Mouse (Mus musculus) embryonic facial prominence, embryonic 13.5 days (tissue): ENCODE results near the gene Cdh12. TPM values are rescaled to one million over a fixed set of nuclear protein-coding genes. Genes with fewer than 3 reads are reported as not detected.

ENCODE experiments used
- ATAC-seq: fragments of 200-750 bp; cut with Nextera tagmentation; 2 replicates; pipeline ENCODE4 v1.8.0; 2017; ENCODE audit warnings: low read depth; ENCODE audit not compliant: insufficient number of reproducible peaks, insufficient read depth, low FRiP score, low TSS enrichment
- H3K27ac ChIP-seq: fragments of 300-500 bp; sonication (generic); 2 replicates; pipeline ENCODE4 v1.5.1; 2015; ENCODE audit warnings: moderate library complexity, mild to moderate bottlenecking, inconsistent platforms
- H3K27me3 ChIP-seq: fragments of 300-500 bp; sonication (generic); 2 replicates; pipeline ENCODE4 v1.6.1; 2015; ENCODE audit warnings: mild to moderate bottlenecking, inconsistent platforms
- H3K36me3 ChIP-seq: fragments of 300-500 bp; sonication (generic); 2 replicates; pipeline ENCODE4 v1.6.1; 2015; ENCODE audit warnings: mild to moderate bottlenecking, inconsistent platforms
- H3K4me1 ChIP-seq: fragments of 300-500 bp; sonication (generic); 2 replicates; pipeline ENCODE4 v1.6.1; 2015; ENCODE audit warnings: inconsistent platforms
- H3K4me2 ChIP-seq: fragments of 300-500 bp; sonication (generic); 2 replicates; pipeline ENCODE4 v1.6.1; 2015; ENCODE audit warnings: moderate library complexity, mild to moderate bottlenecking, inconsistent platforms
- H3K4me3 ChIP-seq: fragments of 300-500 bp; sonication (generic); 2 replicates; pipeline ENCODE4 v1.5.1; 2015; ENCODE audit warnings: mild to moderate bottlenecking, inconsistent platforms
- H3K9ac ChIP-seq: fragments of 300-500 bp; sonication (generic); 2 replicates; pipeline ENCODE4 v1.6.1; 2015; ENCODE audit warnings: mild to moderate bottlenecking, inconsistent platforms
- H3K9me3 ChIP-seq: fragments of 300-500 bp; sonication (generic); 2 replicates; pipeline ENCODE4 v1.6.1; 2016; ENCODE audit warnings: inconsistent platforms
- WGBS: fragments of 180-500 bp; shearing (Covaris S2); methylation state at CpG from one replicate; pipeline ENCODE4 v1.1.7; 2015; ENCODE audit warnings: mixed read lengths; 5-methylcytosine and 5-hydroxymethylcytosine counted together
- polyA plus RNA-seq: library from polyadenylated mRNA; unstranded; fragments of >200 nt; fragmentation: Nextera tagmentation; extraction: Ambion mirVana; gene quantifications from 2 replicates; pipeline ENCODE4 v1.2.1, GENCODE M21; 2015

Cdh12 gene
- polyA plus RNA-seq, 1 experiment from 2014 or later, result 0.98 TPM

DNA sequence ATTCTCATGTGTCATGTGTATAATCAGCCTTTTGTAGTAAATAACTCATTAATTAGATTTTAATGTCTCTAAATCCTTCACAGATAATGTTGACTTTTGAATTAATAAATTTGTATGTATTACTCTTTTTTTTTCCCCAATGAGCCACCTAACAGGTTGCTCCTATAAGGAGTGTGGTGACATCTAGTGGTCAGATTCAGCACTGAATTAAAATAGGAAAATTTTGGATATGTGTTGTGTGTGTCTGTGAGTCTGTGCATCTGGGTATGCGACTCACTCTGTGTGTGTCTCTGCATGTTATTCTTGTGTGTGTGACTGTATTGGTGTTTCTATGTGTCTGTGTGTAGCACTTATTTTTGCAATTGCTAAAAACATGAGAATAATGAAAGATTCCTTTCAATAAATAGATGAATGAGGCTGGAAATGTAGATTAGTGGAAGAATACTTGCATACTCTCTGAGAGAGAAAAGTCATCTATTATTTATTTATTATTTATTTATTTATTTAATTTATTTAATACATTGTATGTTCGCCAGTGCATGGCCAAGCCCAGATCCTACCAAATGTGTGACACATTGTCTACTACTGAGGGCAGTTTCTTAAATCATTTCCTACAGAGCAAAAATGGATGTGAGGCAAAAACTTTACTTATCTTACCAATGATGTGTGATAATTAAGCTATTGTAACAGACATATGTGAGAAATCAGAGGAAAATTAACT is 958.4 kb downstream of the Cdh12 start:
- H3K4me1 ChIP-seq, result no peaks in the 10 kb centered on the region
- H3K27me3 ChIP-seq, result no peaks in the 10 kb centered on the region
- no peak overlapping the region for H3K4me3 ChIP-seq
- no peak overlapping the region for H3K27ac ChIP-seq
- H3K9me3 ChIP-seq, result no peaks in the 10 kb centered on the region
- ATAC-seq, result no peak
- no peak overlapping the region for H3K9ac ChIP-seq
- H3K36me3 ChIP-seq, result no peaks in the 10 kb centered on the region
- 61% methylated on average over 2 of the region's 2 CpGs for WGBS
- no peak overlapping the region for H3K4me2 ChIP-seq

DNA sequence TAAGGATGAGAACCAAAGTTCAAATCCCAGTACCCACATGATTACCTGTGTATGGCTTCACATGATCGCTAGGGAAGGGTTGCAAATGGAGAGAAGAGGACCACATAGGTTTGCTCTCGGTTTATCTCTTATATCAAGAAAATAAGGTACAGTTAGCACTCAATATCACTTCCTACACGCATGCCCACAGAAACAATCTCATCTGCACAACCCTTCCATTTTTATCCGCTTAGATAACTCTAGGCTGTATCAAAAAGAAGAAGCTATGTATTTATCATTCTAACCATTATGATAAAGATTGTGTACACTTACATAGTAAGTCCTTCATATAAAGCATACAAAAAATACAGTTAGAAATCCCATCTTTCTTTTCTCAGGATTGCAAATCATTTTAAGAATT is 988.3 kb downstream of the Cdh12 start:
- no peak overlapping the region for H3K4me2 ChIP-seq
- no peak overlapping the region for H3K27ac ChIP-seq
- no peak for ATAC-seq
- no peak overlapping the region for H3K4me3 ChIP-seq
- no peak overlapping the region for H3K9ac ChIP-seq
- 87% methylated on average over 4 of the region's 4 CpGs for WGBS
- H3K36me3 ChIP-seq, result no peaks in the 10 kb centered on the region
- no peaks in the 10 kb centered on the region for H3K27me3 ChIP-seq
- H3K4me1 ChIP-seq, result no peaks in the 10 kb centered on the region
- H3K9me3 ChIP-seq, result no peaks in the 10 kb centered on the region

DNA sequence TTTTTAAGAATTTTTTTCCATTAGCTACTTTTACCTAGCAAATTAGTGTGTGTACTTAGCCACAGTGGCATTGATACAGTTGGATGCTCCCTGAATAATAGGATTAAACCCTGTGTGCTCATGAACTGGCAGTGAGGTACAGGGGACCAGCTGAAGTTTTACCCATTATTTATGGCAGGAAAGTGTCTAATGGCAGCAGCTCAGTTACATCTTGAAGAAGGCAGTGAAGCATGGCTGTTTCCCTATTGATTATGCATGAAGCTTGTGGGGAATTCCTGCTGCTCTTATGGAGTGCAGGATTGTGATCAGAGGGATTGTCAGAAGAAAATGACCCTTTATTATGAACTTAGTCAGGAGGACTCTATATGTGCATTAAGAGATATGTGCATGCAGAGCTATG is 988.9 kb downstream of the Cdh12 start:
- no peaks in the 10 kb centered on the region for H3K27me3 ChIP-seq
- no peak overlapping the region for H3K27ac ChIP-seq
- ATAC-seq, result no peak
- no peak overlapping the region for H3K4me3 ChIP-seq
- no peak overlapping the region for H3K4me2 ChIP-seq
- H3K9ac ChIP-seq, result no peak overlapping the region
- H3K9me3 ChIP-seq, result no peaks in the 10 kb centered on the region
- no peaks in the 10 kb centered on the region for H3K36me3 ChIP-seq
- no peaks in the 10 kb centered on the region for H3K4me1 ChIP-seq

DNA sequence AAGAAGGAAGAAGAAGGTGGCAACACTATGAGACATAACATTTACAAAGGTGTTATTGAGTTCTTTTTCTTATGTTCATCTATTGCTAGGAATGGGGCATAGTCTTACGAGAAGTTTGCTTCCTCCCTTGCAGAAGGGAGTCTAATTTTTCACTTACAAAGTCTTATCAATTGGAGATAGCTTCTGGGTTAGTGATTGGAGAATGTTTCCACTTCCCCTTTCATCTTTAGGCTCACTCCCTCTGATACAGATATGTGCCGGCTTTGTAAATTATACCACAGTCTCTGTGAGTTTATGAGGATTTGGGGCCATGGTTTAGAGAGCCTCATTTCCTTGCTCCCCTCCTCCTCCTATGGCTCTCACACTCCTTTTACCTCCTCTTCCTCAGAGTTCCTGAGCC is 1009.0 kb downstream of the Cdh12 start:
- no peak for ATAC-seq
- H3K4me1 ChIP-seq, result no peaks in the 10 kb centered on the region
- H3K4me2 ChIP-seq, result no peak overlapping the region
- H3K4me3 ChIP-seq, result no peak overlapping the region
- H3K9ac ChIP-seq, result no peak overlapping the region
- WGBS, result 72% methylated on average over 2 of the region's 2 CpGs
- no peak overlapping the region for H3K27ac ChIP-seq
- H3K9me3 ChIP-seq, result no peaks in the 10 kb centered on the region
- no peaks in the 10 kb centered on the region for H3K36me3 ChIP-seq
- H3K27me3 ChIP-seq, result no peaks in the 10 kb centered on the region

DNA sequence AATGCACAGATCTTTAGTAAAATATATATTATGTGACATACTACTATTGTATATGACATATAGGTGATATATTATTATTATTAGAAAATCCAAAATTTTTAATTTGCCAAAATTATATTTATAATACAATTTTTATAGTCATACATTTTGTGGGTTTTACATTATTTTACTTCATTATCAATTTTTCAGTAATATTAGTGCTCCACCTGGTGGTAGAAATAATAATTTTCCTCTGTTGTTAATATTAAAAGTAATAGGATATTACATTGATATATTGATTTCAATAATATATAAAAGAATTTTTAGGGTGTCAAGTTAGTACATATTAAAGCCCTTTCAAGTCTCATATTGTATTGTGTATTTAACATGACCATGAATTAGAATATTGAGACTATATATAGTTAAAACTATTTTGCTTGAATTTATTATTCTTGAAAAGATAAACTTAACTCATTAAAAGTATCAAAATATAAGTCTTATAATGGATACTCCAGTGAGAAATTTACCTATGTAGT is 1070.3 kb downstream of the Cdh12 start:
- Histone ChIP-seq H3K4me1 (no peaks in the 10 kb centered on the region), H3K4me3 (no peak overlapping the region), H3K9ac (no peak overlapping the region), H3K27ac (no peak overlapping the region), H3K27me3 (no peaks in the 10 kb centered on the region), H3K9me3 (no peaks in the 10 kb centered on the region), H3K36me3 (no peaks in the 10 kb centered on the region), H3K4me2 (no peak overlapping the region)
- ATAC-seq, result no peak

DNA sequence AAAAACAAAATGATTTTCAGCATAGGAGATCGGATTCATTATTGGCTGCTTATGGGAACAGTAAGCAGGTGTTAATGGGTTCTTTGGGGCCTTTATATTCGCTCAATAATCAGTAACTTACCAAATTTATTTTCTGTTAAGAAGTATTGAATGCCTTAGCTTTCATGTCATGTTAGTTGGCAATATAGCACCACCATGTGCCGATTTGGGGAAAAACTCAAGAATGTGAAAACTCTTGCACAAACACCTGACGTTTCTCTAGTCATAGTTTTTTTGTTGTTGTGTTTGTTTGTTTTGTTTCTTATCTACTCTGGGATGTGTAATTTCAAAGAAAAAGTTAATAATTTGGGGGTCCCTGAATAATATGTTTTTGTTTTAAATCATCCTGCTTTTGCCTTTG is 1081.7 kb downstream of the Cdh12 start:
- no peaks in the 10 kb centered on the region for H3K4me1 ChIP-seq
- no peaks in the 10 kb centered on the region for H3K36me3 ChIP-seq
- 61% methylated on average over 4 of the region's 4 CpGs for WGBS
- H3K9me3 ChIP-seq, result no peaks in the 10 kb centered on the region
- H3K4me2 ChIP-seq, result no peak overlapping the region
- H3K27ac ChIP-seq, result no peak overlapping the region
- H3K9ac ChIP-seq, result no peak overlapping the region
- no peaks in the 10 kb centered on the region for H3K27me3 ChIP-seq
- H3K4me3 ChIP-seq, result no peak overlapping the region
- ATAC-seq, result no peak

DNA sequence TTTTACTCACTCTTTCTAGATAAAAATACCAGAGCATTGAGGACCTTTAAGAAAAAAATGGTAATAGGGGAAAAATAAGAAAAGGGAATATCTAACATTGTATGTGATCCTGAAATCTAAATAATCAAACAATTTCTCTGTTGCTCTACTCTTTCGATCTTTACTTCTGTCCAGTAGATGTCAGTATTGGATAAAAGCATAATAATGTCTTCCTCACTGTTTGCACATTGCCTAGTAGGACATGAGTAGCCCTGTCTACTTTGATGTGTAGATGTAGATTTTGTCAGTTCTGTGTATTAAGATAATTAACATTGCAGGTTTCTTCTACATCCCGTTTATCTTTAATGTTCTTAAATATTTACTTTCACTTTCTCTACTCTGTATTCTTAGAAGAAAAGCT is 1087.8 kb downstream of the Cdh12 start:
- 49% methylated on average over 2 of the region's 2 CpGs for WGBS
- no peak overlapping the region for H3K4me3 ChIP-seq
- ATAC-seq, result no peak

DNA sequence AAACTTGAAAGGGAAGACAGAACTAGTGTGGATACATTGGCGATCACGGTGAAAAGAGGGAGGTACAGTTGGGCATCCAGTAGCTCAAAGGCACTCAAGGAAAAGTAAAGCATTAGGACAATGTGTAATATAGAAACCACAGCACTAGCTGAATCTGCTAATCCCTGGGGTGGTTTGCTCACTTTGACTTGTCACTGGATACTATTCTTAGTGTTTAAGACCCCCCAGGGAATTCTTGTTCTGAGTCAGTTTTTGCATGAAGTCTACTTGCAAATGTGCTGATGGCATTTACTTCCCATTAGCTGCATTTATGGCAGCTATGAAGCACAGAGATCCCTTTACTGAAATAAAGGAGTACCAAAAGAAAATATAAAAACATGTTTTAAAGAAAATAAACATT is 1095.7 kb downstream of the Cdh12 start:
- H3K27me3 ChIP-seq, result no peaks in the 10 kb centered on the region

More for the DNA sequence above, 1087.8 kb downstream of the Cdh12 start:
- no peaks in the 10 kb centered on the region for H3K27me3 ChIP-seq
- H3K27ac ChIP-seq, result no peak overlapping the region
- H3K4me2 ChIP-seq, result no peak overlapping the region
- H3K9me3 ChIP-seq, result no peaks in the 10 kb centered on the region
- no peaks in the 10 kb centered on the region for H3K4me1 ChIP-seq
- no peaks in the 10 kb centered on the region for H3K36me3 ChIP-seq
- H3K9ac ChIP-seq, result no peak overlapping the region

DNA sequence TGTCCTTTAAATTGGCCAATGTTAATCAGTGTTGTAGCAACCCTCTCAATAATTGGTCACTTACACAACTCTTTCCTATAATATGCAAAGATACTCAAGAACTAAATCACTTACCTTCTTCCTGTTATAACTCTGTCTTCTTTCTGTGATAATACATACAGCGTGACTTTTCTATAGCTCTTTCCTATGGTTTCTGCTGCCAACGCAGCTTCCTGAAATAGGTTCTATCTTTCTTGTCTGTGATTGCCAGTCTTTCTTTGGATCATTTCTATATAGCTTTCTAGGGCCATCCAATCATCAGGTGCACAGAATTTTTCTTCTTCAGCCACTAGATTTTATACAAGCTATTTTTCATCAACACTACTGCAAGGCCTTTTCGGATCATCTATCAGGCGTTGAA is 1106.9 kb downstream of the Cdh12 start:
- ATAC-seq, result no peak
- Histone ChIP-seq H3K9ac (no peak overlapping the region), H3K4me3 (no peak overlapping the region), H3K4me2 (no peak overlapping the region), H3K27me3 (no peaks in the 10 kb centered on the region), H3K4me1 (no peaks in the 10 kb centered on the region), H3K36me3 (no peaks in the 10 kb centered on the region), H3K9me3 (no peaks in the 10 kb centered on the region), H3K27ac (no peak overlapping the region)
- 95% methylated on average over 4 of the region's 4 CpGs for WGBS

More for the DNA sequence above, 1095.7 kb downstream of the Cdh12 start:
- Histone ChIP-seq H3K4me3 (no peak overlapping the region), H3K4me1 (no peaks in the 10 kb centered on the region), H3K27ac (no peak overlapping the region), H3K9me3 (no peaks in the 10 kb centered on the region), H3K9ac (no peak overlapping the region), H3K36me3 (no peaks in the 10 kb centered on the region), H3K4me2 (no peak overlapping the region)
- ATAC-seq, result no peak
- WGBS, result 69% methylated on average over 2 of the region's 2 CpGs

DNA sequence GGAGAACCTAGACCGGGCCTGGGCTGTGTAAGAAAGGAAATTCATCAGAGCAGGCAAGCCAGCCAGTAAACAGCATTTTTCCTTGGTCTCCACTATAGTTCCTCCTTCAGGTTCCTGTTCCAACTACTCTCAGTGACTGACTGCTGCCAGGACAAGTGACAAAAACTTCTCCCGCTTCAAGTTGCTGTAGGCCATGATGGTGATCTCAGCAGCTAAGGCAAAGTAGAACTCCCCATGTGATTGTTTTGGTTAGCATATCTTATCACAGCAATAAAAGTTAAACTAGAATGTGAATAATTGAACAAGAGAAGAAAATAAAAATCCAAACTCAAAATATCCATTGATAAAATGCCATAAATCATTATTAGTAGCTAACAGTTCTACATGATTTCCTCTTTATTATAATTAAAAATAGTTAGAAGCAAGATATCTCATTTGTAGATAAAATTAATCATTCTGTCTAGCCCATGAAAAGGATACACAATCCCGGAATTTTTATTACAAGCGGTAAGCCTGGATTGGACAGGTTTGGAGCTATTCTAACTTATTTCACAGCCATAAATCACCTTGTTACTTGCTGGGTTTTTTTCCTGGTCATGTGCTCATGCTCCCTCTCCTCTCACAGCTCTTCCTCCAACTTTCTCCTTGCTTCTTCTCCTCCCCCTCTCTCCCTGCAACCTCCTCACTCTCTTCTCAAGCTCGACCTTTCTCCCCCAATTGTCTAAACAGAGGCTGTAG is 1117.4 kb downstream of the Cdh12 start:
- WGBS, result 89% methylated on average over 5 of the region's 5 CpGs

DNA sequence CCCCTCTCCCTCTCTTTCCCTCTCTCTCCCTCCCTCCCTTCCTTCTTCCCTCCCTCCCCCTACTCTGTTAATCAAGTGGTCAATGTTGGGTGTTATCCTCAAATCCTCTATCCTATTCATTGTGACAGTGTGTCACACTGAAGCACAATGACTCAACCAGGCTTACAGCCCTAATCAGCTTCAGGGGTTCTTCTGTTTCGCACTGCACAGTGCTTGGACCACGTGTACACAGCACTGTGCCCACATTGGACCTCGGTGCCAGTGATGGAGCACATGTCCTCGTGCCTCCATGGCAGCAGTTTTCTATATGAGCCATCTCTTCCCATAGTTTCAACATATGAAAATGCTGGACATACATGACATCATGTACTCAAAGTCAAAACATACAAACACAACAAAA is 1155.4 kb downstream of the Cdh12 start:
- Histone ChIP-seq H3K27ac (no peak overlapping the region), H3K27me3 (no peaks in the 10 kb centered on the region), H3K36me3 (no peaks in the 10 kb centered on the region), H3K4me2 (no peak overlapping the region), H3K4me1 (no peaks in the 10 kb centered on the region), H3K4me3 (no peak overlapping the region), H3K9me3 (no peaks in the 10 kb centered on the region), H3K9ac (no peak overlapping the region)
- WGBS, result 71% methylated on average over 4 of the region's 4 CpGs
- no peak for ATAC-seq

More for the DNA sequence above, 1117.4 kb downstream of the Cdh12 start:
- Histone ChIP-seq H3K9me3 (no peaks in the 10 kb centered on the region), H3K27ac (no peak overlapping the region), H3K4me2 (no peak overlapping the region), H3K9ac (no peak overlapping the region), H3K4me3 (no peak overlapping the region), H3K27me3 (no peaks in the 10 kb centered on the region), H3K4me1 (no peaks in the 10 kb centered on the region), H3K36me3 (no peaks in the 10 kb centered on the region)
- ATAC-seq, result no peak
